Mouse (Mus musculus) spleen, adult 2 months (tissue): Measurements from ENCODE around the gene Sdc3. TPM values are rescaled to one million over a fixed set of nuclear protein-coding genes. Genes with fewer than 3 reads are reported as not detected.

Experiments used
- DNase-seq, 2 experiments: peaks; one replicate each; pipeline versions ENCODE4 v3.0.0 to v3.0.0-alpha.2; 2012 to 2021; ENCODE audit warnings: low spot score in 2 of 2, low read depth in 1 of 2
- H3K27ac ChIP-seq: fragments of 200-500 bp; 2 replicates; pipeline ENCODE4 v1.5.1; 2012; ENCODE audit warnings: low read length, inconsistent platforms; ENCODE audit not compliant: insufficient read depth
- H3K27me3 ChIP-seq: fragments of 200-500 bp; 2 replicates; pipeline ENCODE4 v1.6.1; 2012; ENCODE audit warnings: mild to moderate bottlenecking, moderate library complexity, low read length, inconsistent platforms; ENCODE audit not compliant: control insufficient read depth, insufficient read depth
- H3K36me3 ChIP-seq: fragments of 200-500 bp; 2 replicates; pipeline ENCODE4 v1.6.1; 2012; ENCODE audit warnings: mild to moderate bottlenecking, low read length, inconsistent platforms; ENCODE audit not compliant: control insufficient read depth, insufficient read depth
- H3K4me1 ChIP-seq: fragments of 200-500 bp; 2 replicates; pipeline ENCODE4 v1.6.1; 2011; ENCODE audit warnings: inconsistent platforms; ENCODE audit not compliant: control insufficient read depth, insufficient read depth, insufficient read length
- H3K4me3 ChIP-seq: fragments of 200-500 bp; 2 replicates; pipeline ENCODE4 v1.5.1; 2011; ENCODE audit warnings: mild to moderate bottlenecking, inconsistent platforms; ENCODE audit not compliant: insufficient read depth, insufficient read length; ENCODE audit errors: extremely low read depth
- CTCF ChIP-seq: fragments of 200-500 bp; IDR thresholded peaks from 2 replicates; pipeline ENCODE4 v1.5.1; 2011; ENCODE audit warnings: mild to moderate bottlenecking, inconsistent platforms; ENCODE audit not compliant: insufficient read depth, insufficient read length, insufficient replicate concordance; ENCODE audit errors: extremely low read depth
- POLR2A ChIP-seq: fragments of 200-500 bp; IDR thresholded peaks from 2 replicates; pipeline ENCODE4 v1.6.1; 2011; ENCODE audit warnings: low read depth, low read length, inconsistent platforms
- WGBS: fragments of 180-500 bp; shearing (Covaris S2); methylation state at CpG from one replicate; pipeline ENCODE4 v1.1.7; 2018; 5-methylcytosine and 5-hydroxymethylcytosine counted together
- polyA plus RNA-seq: library from polyadenylated mRNA; depleted of rRNA; stranded (reverse); fragments of >200 nt; gene quantifications from 2 replicates; pipeline ENCODE4 v1.2.3, GENCODE M21; 2012

Sdc3 gene
- polyA plus RNA-seq, 1 experiment = 140 TPM

- Histone ChIP-seq H3K27ac (peak overlapping the region; percentile 14; the same call in 1 of the 2 replicates), H3K36me3 (no peaks in the 10 kb centered on the region), H3K27me3 (peaks cover 14% of the 10 kb centered on the region), H3K4me1 (peaks cover 12% of the 10 kb centered on the region), H3K4me3 (no peak overlapping the region)
- WGBS = 6% methylated on average over 6 of the region's 6 CpGs
- TF ChIP-seq CTCF (peak; percentile 86; the same call in 1 of the 2 replicates), POLR2A (no peak)
- DNase-seq = peak; percentile 41 to 70
Measured at GRCm38 (mm10) chr4:130790180-130790579, 2.2 kb upstream of the Sdc3 start.

- Histone ChIP-seq H3K36me3 (no peaks in the 10 kb centered on the region), H3K27ac (no peak overlapping the region), H3K4me3 (peak overlapping the region; percentile 63; the same call in 1 of the 2 replicates), H3K27me3 (peaks cover 14% of the 10 kb centered on the region), H3K4me1 (peaks cover 12% of the 10 kb centered on the region)
- WGBS = 9% methylated on average over 19 of the region's 19 CpGs
- TF ChIP-seq POLR2A (no peak), CTCF (no peak)
- no peak for DNase-seq
Measured at GRCm38 (mm10) chr4:130791811-130792375, 444 bp upstream of the Sdc3 start.

DNA sequence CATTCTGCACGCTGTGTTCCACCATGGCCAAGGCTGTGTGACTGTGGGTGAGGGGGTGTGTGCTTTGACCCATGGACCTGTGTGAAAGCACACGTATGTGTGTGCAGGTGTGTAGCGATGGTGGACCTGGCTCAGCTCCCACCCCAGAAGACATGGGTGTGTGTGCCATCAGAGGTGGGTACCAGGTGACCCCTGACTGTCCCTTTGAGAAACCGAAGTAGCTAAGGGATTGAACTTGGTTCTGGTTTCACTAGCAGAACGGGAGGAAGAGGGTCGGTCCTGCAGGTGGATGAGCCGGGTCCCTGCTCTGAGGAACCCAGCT lies 804 bp downstream of the Sdc3 start:
- Histone ChIP-seq H3K27ac (peak overlapping the region; percentile 50), H3K27me3 (peaks cover 14% of the 10 kb centered on the region), H3K4me1 (peaks cover 12% of the 10 kb centered on the region), H3K36me3 (no peaks in the 10 kb centered on the region), H3K4me3 (peak overlapping the region; percentile 63)
- WGBS = 35% methylated on average over 7 of the region's 7 CpGs
- TF ChIP-seq POLR2A (no peak), CTCF (no peak)
- DNase-seq = no peak

DNA sequence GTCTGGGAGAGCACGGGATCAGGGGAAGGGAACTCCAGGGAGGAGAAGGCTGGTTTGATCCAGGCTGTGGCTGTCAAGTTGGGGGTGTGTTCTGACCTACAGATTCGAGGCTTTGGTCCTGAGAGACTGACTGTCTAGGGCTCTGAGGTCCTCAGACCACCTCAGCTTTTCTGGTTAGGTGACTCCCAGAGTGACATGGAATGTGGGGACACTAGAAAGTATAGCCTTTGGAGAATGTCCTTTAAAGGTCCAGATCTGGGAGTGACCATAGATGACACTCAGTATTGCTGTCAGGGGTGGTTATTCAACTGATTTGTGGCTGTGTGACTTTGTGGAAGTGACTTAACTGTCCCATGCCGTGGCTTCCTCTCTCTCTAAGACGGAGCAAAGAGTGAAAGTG lies 2.4 kb downstream of the Sdc3 start:
- Histone ChIP-seq H3K27me3 (peaks cover 14% of the 10 kb centered on the region), H3K36me3 (no peaks in the 10 kb centered on the region), H3K4me1 (peaks cover 12% of the 10 kb centered on the region), H3K27ac (peak overlapping the region; percentile 34; the same call in 1 of the 2 replicates), H3K4me3 (no peak overlapping the region)
- DNase-seq = no peak
- WGBS = 21% methylated on average over 4 of the region's 4 CpGs
- TF ChIP-seq POLR2A (no peak), CTCF (no peak)

DNA sequence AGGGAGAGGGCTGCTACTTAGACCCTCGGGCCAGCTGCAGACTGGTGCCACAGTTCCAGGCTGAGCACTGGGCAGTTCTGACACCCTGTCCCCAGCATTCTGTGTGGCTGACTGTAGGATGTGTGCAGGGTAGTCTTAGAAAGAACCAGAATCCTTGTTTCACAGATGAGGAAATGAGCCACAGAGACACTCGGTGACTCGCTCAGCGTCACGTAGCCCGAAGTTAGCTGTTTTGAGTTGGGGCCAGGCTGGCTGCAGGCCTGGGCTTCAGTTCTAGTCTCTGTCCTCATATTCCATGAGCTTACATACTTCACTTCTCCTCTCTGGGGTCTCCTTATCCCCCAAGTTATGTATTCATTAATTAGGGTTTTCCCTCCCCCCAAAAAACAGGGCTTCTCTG lies 3.6 kb downstream of the Sdc3 start:
- Histone ChIP-seq H3K27ac (peak overlapping the region; percentile 46; the same call in 1 of the 2 replicates), H3K4me3 (no peak overlapping the region), H3K36me3 (no peaks in the 10 kb centered on the region), H3K4me1 (peaks cover 14% of the 10 kb centered on the region), H3K27me3 (peaks cover 14% of the 10 kb centered on the region)
- DNase-seq = no peak
- TF ChIP-seq CTCF (no peak), POLR2A (no peak)
- 80% methylated on average over 6 of the region's 6 CpGs for WGBS

DNA sequence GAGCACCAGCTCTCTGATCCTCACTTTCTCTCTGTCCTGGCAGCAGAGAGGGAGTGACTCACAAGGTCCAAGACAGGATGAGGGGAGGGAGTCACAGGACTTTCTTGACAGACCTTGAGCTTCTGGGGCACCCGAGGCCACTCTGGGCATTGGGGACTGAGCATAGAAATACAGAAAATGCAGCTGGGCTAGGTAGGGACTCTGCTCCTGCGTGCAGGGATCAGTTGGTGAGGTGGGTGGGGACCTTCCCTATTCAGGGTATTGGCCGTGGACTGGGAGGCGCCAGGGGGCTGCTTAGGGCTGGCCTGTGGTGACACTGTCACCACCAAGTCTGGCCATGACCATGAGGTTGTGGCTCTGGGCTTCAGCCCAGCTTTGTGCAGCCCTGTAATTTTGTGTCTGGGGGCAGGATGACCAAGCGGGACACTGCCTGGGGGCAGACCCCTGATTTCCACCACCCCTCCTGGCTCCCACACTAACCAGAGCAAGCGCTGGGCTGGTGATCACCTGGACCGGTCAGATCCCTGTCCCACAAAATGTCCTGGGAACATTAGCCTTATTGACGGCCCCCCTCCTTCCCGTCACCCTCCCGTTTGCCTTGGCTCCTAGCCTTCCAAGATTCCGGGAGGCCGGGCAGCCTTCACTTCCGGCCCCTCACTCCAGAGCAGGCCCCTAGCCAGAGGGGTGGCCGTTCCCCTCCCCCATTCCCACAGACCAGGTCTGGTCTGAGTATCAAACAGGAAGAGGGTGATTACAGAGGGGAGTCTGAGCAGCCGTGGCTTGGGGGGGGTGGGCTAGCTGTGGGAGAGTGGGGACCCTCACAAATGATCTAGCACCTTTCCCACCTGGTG lies 5.1 kb downstream of the Sdc3 start:
- DNase-seq = no peak
- WGBS = 70% methylated on average over 15 of the region's 15 CpGs
- TF ChIP-seq CTCF = no peak
- TF ChIP-seq POLR2A = no peak
- no peaks in the 10 kb centered on the region for H3K36me3 ChIP-seq
- H3K4me3 ChIP-seq = no peak overlapping the region
- peaks cover 7% of the 10 kb centered on the region for H3K27me3 ChIP-seq
- H3K4me1 ChIP-seq = peaks cover 18% of the 10 kb centered on the region
- H3K27ac ChIP-seq = peak overlapping the region; percentile 52; the same call in 1 of the 2 replicates

DNA sequence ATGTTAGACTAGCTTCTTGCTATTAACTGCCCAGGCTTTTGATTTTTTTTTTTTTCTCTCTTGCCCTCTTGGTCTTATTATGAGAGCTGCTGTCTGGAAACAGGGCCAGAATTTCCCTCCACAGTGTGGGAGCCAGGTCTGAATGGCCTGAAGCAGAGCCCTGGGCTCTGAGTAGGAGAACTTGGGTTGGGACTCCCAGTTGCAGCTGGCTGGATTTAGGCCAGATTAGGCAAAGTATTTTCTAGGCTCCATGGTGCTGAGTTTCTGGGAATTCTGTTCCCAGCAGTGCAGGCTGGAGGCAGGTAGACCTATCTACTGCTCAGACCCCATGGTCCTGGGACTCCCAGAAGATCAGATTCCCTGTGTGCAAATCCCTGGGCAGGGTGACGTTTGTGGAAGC lies 6.1 kb downstream of the Sdc3 start:
- Histone ChIP-seq H3K27me3 (no peaks in the 10 kb centered on the region), H3K36me3 (no peaks in the 10 kb centered on the region), H3K4me1 (peaks cover 12% of the 10 kb centered on the region), H3K4me3 (no peak overlapping the region), H3K27ac (peak overlapping the region; percentile 34)
- TF ChIP-seq POLR2A (no peak), CTCF (no peak)
- 89% methylated on average over 1 of the region's 1 CpGs for WGBS
- DNase-seq = no peak
